Mouse (Mus musculus) cerebellum, adult 2 months (tissue): ENCODE measurements around the gene G430095P16Rik.

Experiments used
- CTCF ChIP-seq: fragments of 200-500 bp; IDR thresholded peaks from 2 replicates; pipeline ENCODE4 v1.5.1; 2011; ENCODE audit warnings: low read depth, mild to moderate bottlenecking, control low read depth, low read length, moderate library complexity, borderline replicate concordance; ENCODE audit not compliant: insufficient read depth
- POLR2A ChIP-seq: fragments of 200-500 bp; IDR thresholded peaks from 2 replicates; pipeline ENCODE4 v1.6.1; 2011; ENCODE audit warnings: low read length, control low read depth, borderline replicate concordance; ENCODE audit not compliant: insufficient read depth

DNA sequence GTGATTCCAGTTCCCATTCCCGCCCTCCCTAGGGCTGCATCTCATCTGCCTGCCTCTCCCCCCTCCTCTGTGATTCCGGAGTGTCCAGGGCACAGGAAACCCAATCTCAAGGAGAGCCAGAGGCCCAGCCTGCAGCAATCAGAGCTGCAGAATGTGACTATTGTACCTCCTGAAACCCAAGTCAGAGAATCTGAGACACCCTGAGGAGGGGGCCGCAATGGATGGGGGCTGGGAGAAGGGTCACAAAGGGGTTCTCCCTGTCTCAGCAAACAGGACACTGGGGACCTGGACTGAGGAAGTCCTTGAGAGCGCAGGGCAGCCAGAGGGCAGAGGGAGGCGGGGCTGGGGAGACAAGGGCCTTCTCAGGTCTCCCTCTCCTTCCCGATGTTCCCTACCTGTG lies 10.2 kb downstream of the G430095P16Rik start:
- no peak for TF ChIP-seq POLR2A
- TF ChIP-seq CTCF, result no peak
